Mouse (Mus musculus): ENCODE results near the gene Plcg2.

DNA sequence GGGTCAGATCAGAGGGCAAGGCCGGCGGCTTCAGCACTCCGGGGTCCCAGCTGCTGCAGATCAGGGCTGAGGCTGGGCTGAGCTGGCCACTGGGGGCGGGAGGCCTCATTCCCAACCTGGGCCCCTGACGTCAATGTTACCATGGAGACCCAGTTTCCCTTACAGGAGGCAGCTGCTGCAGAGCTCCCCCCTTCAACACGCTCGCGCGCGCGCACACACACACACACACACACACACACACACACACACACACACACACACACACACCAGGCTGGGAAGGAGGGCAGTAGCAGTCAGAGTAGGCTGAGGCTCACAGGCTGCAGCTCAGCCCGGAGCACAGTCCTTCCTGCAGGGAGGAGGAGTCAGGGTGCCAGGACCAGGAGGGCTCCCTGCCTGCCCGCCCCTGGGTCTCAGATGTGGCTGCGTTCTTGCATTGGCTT, 27.7 kb upstream of the Plcg2 start:
- TF ChIP-seq CTCF (IDR thresholded peaks at IDR 0.05; ENCODE audit: low read depth, low read length) (no peak), POLR2A (IDR thresholded peaks at IDR 0.05; ENCODE audit: borderline replicate concordance, low read depth, low read length) (no peak)
